Mouse (Mus musculus) ES-E14 (cell line): ENCODE measurements around the gene 1700001P01Rik. TPM values are rescaled to one million over a fixed set of nuclear protein-coding genes. Genes with fewer than 3 reads are reported as not detected.

Experiments
- DNase-seq: peaks from one replicate; pipeline ENCODE4 v3.0.0-alpha.2; 2013; ENCODE audit warnings: low read depth, low spot score
- H3K27ac ChIP-seq: 2 replicates; pipeline ENCODE4 v1.5.1; 2012; ENCODE audit warnings: low read depth, mild to moderate bottlenecking, low read length, moderate library complexity, mixed read lengths; ENCODE audit not compliant: poor library complexity, insufficient read depth, severe bottlenecking
- H3K36me3 ChIP-seq: 2 replicates; pipeline ENCODE4 v1.6.1; 2012; ENCODE audit warnings: mild to moderate bottlenecking, low read length, moderate library complexity, mixed read lengths; ENCODE audit not compliant: control insufficient read depth, poor library complexity, insufficient read depth, severe bottlenecking
- H3K4me1 ChIP-seq, 2 experiments: fragments of 150-350 bp in 1 of 2; sonication (generic) in 1 of 2; 2 replicates each; pipeline ENCODE4 v1.6.1; 2012; ENCODE audit warnings: low read length in 2 of 2, mild to moderate bottlenecking in 1 of 2, mixed read lengths in 1 of 2; ENCODE audit not compliant: control insufficient read depth in 2 of 2, insufficient read depth in 2 of 2, poor library complexity in 1 of 2
- H3K4me3 ChIP-seq, 2 experiments: fragments of 150-350 bp in 1 of 2; sonication (generic) in 1 of 2; 2 replicates each; pipeline ENCODE4 v1.5.1; 2012; ENCODE audit warnings: low read length in 2 of 2, low read depth in 1 of 2, mild to moderate bottlenecking in 1 of 2, mixed read lengths in 1 of 2; ENCODE audit not compliant: insufficient read depth in 1 of 2, poor library complexity in 1 of 2, severe bottlenecking in 1 of 2
- H3K9ac ChIP-seq: 2 replicates; pipeline ENCODE4 v1.6.1; 2012; ENCODE audit warnings: low read depth, mild to moderate bottlenecking, low read length, mixed read lengths; ENCODE audit not compliant: poor library complexity, insufficient read depth, severe bottlenecking
- H3K9me3 ChIP-seq: fragments of 150-350 bp; sonication (generic); 2 replicates; pipeline ENCODE4 v1.6.1; 2012; ENCODE audit warnings: low read depth, mild to moderate bottlenecking, low read length; ENCODE audit not compliant: control insufficient read depth, insufficient read depth
- CHD2 ChIP-seq: IDR thresholded peaks from 2 replicates; pipeline ENCODE4 v1.6.1; 2014; ENCODE audit warnings: mild to moderate bottlenecking, low read depth, low read length, inconsistent platforms
- HCFC1 ChIP-seq: IDR thresholded peaks from 2 replicates; pipeline ENCODE4 v1.6.1; 2012; ENCODE audit warnings: low read length, inconsistent platforms, borderline replicate concordance; ENCODE audit not compliant: insufficient read depth
- MAFK ChIP-seq: IDR thresholded peaks from 2 replicates; pipeline ENCODE4 v1.6.1; 2014; ENCODE audit warnings: mild to moderate bottlenecking, low read depth, low read length, inconsistent platforms; ENCODE audit not compliant: insufficient read depth
- ZC3H11A ChIP-seq: IDR thresholded peaks from 2 replicates; pipeline ENCODE4 v1.6.1; 2012; ENCODE audit warnings: low read depth, mild to moderate bottlenecking, inconsistent platforms, low read length, borderline replicate concordance
- ZNF384 ChIP-seq: IDR thresholded peaks from 2 replicates; pipeline ENCODE4 v1.6.1; 2012; ENCODE audit warnings: low read depth, low read length, inconsistent platforms
- in situ Hi-C, 2 experiments: fragments of 600-800 bp; cut with MboI; formaldehyde crosslinking; loops; one replicate each; pipeline ENCODE4 v1.15.1; 2025; ENCODE audit warnings: low sequenced_read_pairs in 2 of 2, inconsistent platforms in 1 of 2; ENCODE audit not compliant: unreplicated experiment in 2 of 2
- total RNA-seq: library from RNA; depleted of rRNA; stranded (reverse); fragments of 300-350 nt; gene quantifications from 2 replicates; pipeline ENCODE4 v1.2.3, GENCODE M21; 2012; rRNA removed

1700001P01Rik gene
- total RNA-seq, 1 experiment = 2.3 TPM

GRCm38 (mm10) chr11:97728730-97729129, 47.0 kb downstream of the 1700001P01Rik start:
- DNase-seq = no peak
- H3K36me3 ChIP-seq = peaks cover 31% of the 10 kb centered on the region
- H3K4me1 ChIP-seq = peaks cover 0 to 2% of the 10 kb centered on the region in 2 experiments; a peak in 1 of 4 replicates
- no peak overlapping the region for H3K9ac ChIP-seq
- no peak overlapping the region for H3K27ac ChIP-seq
- in situ Hi-C loops = no loop called here
- TF ChIP-seq MAFK (no peak), ZNF384 (no peak), ZC3H11A (no peak), CHD2 (no peak), HCFC1 (no peak)
- H3K4me3 ChIP-seq = no peak overlapping the region
- H3K9me3 ChIP-seq = no peaks in the 10 kb centered on the region

DNA sequence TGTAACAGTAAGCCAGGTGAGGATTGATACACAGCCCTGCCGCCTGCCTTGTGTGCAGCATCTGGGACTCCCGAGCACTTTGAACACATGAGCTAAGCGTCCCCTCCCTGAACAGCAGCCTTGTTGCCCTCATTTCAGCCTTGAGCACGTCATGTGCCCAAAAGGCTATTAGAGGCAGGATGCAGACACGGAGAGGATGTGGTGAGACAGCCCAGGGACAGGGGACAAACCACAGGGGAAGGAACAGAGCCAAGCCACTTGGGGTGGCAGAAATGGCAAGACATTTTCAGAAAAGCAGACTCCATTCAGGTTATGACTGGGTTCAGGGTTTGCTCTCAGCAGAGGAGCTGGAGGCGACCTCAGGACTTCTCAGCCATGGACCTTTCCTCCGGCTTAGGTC, 47.4 kb downstream of the 1700001P01Rik start:
- H3K9ac ChIP-seq = no peak overlapping the region
- in situ Hi-C loops = no loop called here
- peaks cover 0 to 2% of the 10 kb centered on the region in 2 experiments; a peak in 1 of 4 replicates for H3K4me1 ChIP-seq
- no peak overlapping the region for H3K4me3 ChIP-seq
- no peak overlapping the region for H3K27ac ChIP-seq
- no peaks in the 10 kb centered on the region for H3K9me3 ChIP-seq
- TF ChIP-seq HCFC1 = no peak
- no peak for TF ChIP-seq ZC3H11A
- TF ChIP-seq MAFK = no peak
- no peak for TF ChIP-seq CHD2
- TF ChIP-seq ZNF384 = no peak
- no peak for DNase-seq
- H3K36me3 ChIP-seq = peaks cover 34% of the 10 kb centered on the region

- Histone ChIP-seq H3K27ac (no peak overlapping the region), H3K36me3 (peaks cover 59% of the 10 kb centered on the region), H3K4me3 (no peak overlapping the region), H3K9ac (no peak overlapping the region), H3K4me1 (no peaks in the 10 kb centered on the region), H3K9me3 (no peaks in the 10 kb centered on the region)
- no peak for DNase-seq
- in situ Hi-C loops = no loop called here
- TF ChIP-seq ZNF384 = no peak
- TF ChIP-seq CHD2 = no peak
- TF ChIP-seq ZC3H11A = no peak
- TF ChIP-seq HCFC1 = no peak
- no peak for TF ChIP-seq MAFK
Observed at GRCm38 (mm10) chr11:97723709-97724108, 52.0 kb downstream of the 1700001P01Rik start.

Other genes with a start within 250 kb of the 1700001P01Rik start
- 2.4 and 4.1 TPM in 2 replicates for gene Srcin1, start 199.7 kb downstream of the 1700001P01Rik start, total RNA-seq
- 100 and 109 TPM in 2 replicates for gene Epop, start 146.2 kb downstream of the 1700001P01Rik start, total RNA-seq
- gene Mllt6, start 112.5 kb downstream of the 1700001P01Rik start, total RNA-seq = 113 and 142 TPM in 2 replicates
- 49.9 and 66.0 TPM in 2 replicates for gene Cisd3, start 90.1 kb downstream of the 1700001P01Rik start, total RNA-seq
- gene Pcgf2, start 75.4 kb downstream of the 1700001P01Rik start, total RNA-seq = 20.1 and 28.4 TPM in 2 replicates
- gene Psmb3, start 72.5 kb downstream of the 1700001P01Rik start, total RNA-seq = 522 and 677 TPM in 2 replicates
- gene Pip4k2b, start 31.2 kb downstream of the 1700001P01Rik start, total RNA-seq = 26.5 and 31.3 TPM in 2 replicates
- 14.0 and 18.5 TPM in 2 replicates for gene Cwc25, start 9.4 kb downstream of the 1700001P01Rik start, total RNA-seq
- 1,213 and 1,430 TPM in 2 replicates for gene Rpl23, start 6.5 kb upstream of the 1700001P01Rik start, total RNA-seq
- gene Lasp1, start 23.1 kb upstream of the 1700001P01Rik start, total RNA-seq = 108 and 147 TPM in 2 replicates
- 3.0 and 4.1 TPM in 2 replicates for gene B230217C12Rik, start 64.9 kb upstream of the 1700001P01Rik start, total RNA-seq
- gene Fbxo47, start 108.2 kb upstream of the 1700001P01Rik start, total RNA-seq = 2.2 and 4.1 TPM in 2 replicates
- gene Plxdc1, start 210.5 kb upstream of the 1700001P01Rik start, total RNA-seq = 2.5 and 4.3 TPM in 2 replicates
- gene Arl5c, start 220.3 kb upstream of the 1700001P01Rik start, total RNA-seq = 2.9 and 4.4 TPM in 2 replicates
- gene Cacnb1, start 247.1 kb upstream of the 1700001P01Rik start, total RNA-seq = 6.2 and 12.0 TPM in 2 replicates